Comparison of ENCODE assay signal across 8 mouse cellular contexts in the genomic region with DNA sequence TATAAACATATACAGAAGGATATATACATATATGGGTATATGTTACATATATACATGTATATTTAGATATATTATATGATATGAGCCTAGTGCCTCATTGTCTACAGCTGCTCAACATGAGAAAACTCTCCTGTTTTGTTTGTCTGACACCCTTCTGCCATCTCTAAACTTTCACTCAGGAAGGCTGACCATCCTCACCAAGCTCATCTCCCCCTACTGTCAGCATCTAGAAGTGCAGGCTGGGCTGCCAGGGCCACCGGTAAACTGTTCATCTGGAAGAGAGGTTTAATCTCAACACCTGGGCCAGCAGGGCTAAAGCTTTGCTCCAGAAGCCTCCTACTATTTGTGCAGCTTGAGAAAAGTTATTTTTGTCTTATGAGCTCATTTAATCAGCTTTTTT. TPM values are rescaled to one million over a fixed set of nuclear protein-coding genes. Genes with fewer than 3 reads are reported as not detected.
DNase-seq lines count a peak whose midpoint lies in the region; ATAC-seq lines count a peak whose summit lies in the region.

No protein-coding gene starts in this region.

- no peaks in the 10 kb centered on the region for H3K9me3 ChIP-seq in liver, embryonic 12.5 days (replicated peaks)

- no peak overlapping the region for H3K27ac ChIP-seq in liver, embryonic 12.5 days

- DNase-seq in liver (peak; percentile 75), MN1 (ENCODE audit: low spot score) (peak; percentile 71)
- DNase-seq in brain, adult 2 months (ENCODE audit: low read depth, low spot score): peak; percentile 75
- peak; percentile 67 for DNase-seq in left cerebral cortex, postnatal 4 days

- no peaks in the 10 kb centered on the region for H3K36me3 ChIP-seq in liver, embryonic 12.5 days

- ATAC-seq in liver, embryonic 12.5 days: no peak
- ATAC-seq in erythroid progenitor cell, adult 5-6 weeks (replicated peaks; ENCODE audit: low FRiP score, poor library complexity, severe bottlenecking): peak; percentile 43
- ATAC-seq in neutrophil, adult 5-6 weeks (ENCODE audit: extremely low read depth, insufficient number of reproducible peaks, low FRiP score, poor library complexity, severe bottlenecking): peak; percentile 28
- no peak for ATAC-seq in activated CD4-positive, CD25-positive, alpha-beta regulatory T cell, adult 4 months

- H3K4me1 ChIP-seq in liver, embryonic 12.5 days: peaks cover 57% of the 10 kb centered on the region

- no peak overlapping the region for H3K4me2 ChIP-seq in liver, embryonic 12.5 days

- 0% methylated on average over 1 of the region's 1 CpGs for WGBS in liver, embryonic 12.5 days (ENCODE audit: insufficient replicate concordance)

- intact Hi-C loops in left cerebral cortex, postnatal 4 days (cut with DNase I): loop anchor here (10.0 kb wide), 1 partner anchor 64 kb away; no protein-coding TSS in a partner anchor

- H3K4me3 ChIP-seq in liver, embryonic 12.5 days: no peak overlapping the region

- H3K27me3 ChIP-seq in liver, embryonic 12.5 days (replicated peaks): no peaks in the 10 kb centered on the region

- H3K9ac ChIP-seq in liver, embryonic 12.5 days: no peak overlapping the region

RNA-seq across cellular contexts. Expression of gene Ttpal, which starts 2.9 kb away (rescaled TPM):
- 18.2 and 20.4 TPM in 2 replicates for polyA plus RNA-seq in liver, embryonic 12.5 days (2016; fragmentation: Nextera tagmentation; extraction: Ambion mirVana)
- 10.8 and 10.9 TPM in 2 replicates for total RNA-seq in erythroid progenitor cell, adult 5-6 weeks (2015; ENCODE audit: low replicate concordance)
- 6.4 and 6.8 TPM in 2 replicates for total RNA-seq in erythroid progenitor cell, adult 5-6 weeks (2017; ENCODE audit: low replicate concordance)
- total RNA-seq in left cerebral cortex, postnatal 4 days (2021): 10 to 100 TPM; 40.1 to 46.8 TPM
- 79.6 and 87.1 TPM in 2 replicates for total RNA-seq in neutrophil, adult 5-6 weeks (2017)
- polyA plus RNA-seq in activated CD4-positive, CD25-positive, alpha-beta regulatory T cell, adult 4 months (2017; shearing (Covaris generic)): 10 to 100 TPM; 36.9 to 37.6 TPM

RNA-seq across cellular contexts. Expression of gene Serinc3, which starts 45.7 kb away (rescaled TPM):
- 127 and 132 TPM in 2 replicates for polyA plus RNA-seq in liver, embryonic 12.5 days (2016; fragmentation: Nextera tagmentation; extraction: Ambion mirVana)
- total RNA-seq in erythroid progenitor cell, adult 5-6 weeks (2015; ENCODE audit: low replicate concordance): 1,699 and 1,907 TPM in 2 replicates
- 1,512 and 2,069 TPM in 2 replicates for total RNA-seq in erythroid progenitor cell, adult 5-6 weeks (2017; ENCODE audit: low replicate concordance)
- 100 to 1,000 TPM; 138 to 139 TPM for total RNA-seq in left cerebral cortex, postnatal 4 days (2021)
- total RNA-seq in neutrophil, adult 5-6 weeks (2017): 754 and 769 TPM in 2 replicates
- polyA plus RNA-seq in activated CD4-positive, CD25-positive, alpha-beta regulatory T cell, adult 4 months (2017; shearing (Covaris generic)): 100 to 1,000 TPM; 149 to 159 TPM

RNA-seq across cellular contexts. Expression of gene Pkig, which starts 59.0 kb away (rescaled TPM):
- 133 and 134 TPM in 2 replicates for polyA plus RNA-seq in liver, embryonic 12.5 days (2016; fragmentation: Nextera tagmentation; extraction: Ambion mirVana)
- 93.5 and 103 TPM in 2 replicates for total RNA-seq in erythroid progenitor cell, adult 5-6 weeks (2015; ENCODE audit: low replicate concordance)
- 86.6 and 90.7 TPM in 2 replicates for total RNA-seq in erythroid progenitor cell, adult 5-6 weeks (2017; ENCODE audit: low replicate concordance)
- 10 to 100 TPM; 83.4 to 91.6 TPM for total RNA-seq in left cerebral cortex, postnatal 4 days (2021)
- total RNA-seq in neutrophil, adult 5-6 weeks (2017): 93.6 and 95.4 TPM in 2 replicates
- polyA plus RNA-seq in activated CD4-positive, CD25-positive, alpha-beta regulatory T cell, adult 4 months (2017; shearing (Covaris generic)): 1 to 10 TPM; 4.2 to 6.4 TPM

Comparison
In these comparisons a context has a peak if more than half of its experiments do, and no peak if none do; other contexts are left out.
1. ATAC-seq: peak in erythroid progenitor cell, adult 5-6 weeks (single experiment) and neutrophil, adult 5-6 weeks (single experiment); none in liver, embryonic 12.5 days (single experiment) and activated CD4-positive, CD25-positive, alpha-beta regulatory T cell, adult 4 months (single experiment).
2. Peak in every context shown above with its lines, with median percentiles within 50 percentile points of each other: DNase-seq.